Mouse (Mus musculus): ENCODE results near the gene Iqsec1.
"Not testable (repeated sequence)": the region's sequence is repeated elsewhere in the genome, so short reads cannot be mapped to it uniquely, and the experiment has no call there.

The Iqsec1 gene

DNA sequence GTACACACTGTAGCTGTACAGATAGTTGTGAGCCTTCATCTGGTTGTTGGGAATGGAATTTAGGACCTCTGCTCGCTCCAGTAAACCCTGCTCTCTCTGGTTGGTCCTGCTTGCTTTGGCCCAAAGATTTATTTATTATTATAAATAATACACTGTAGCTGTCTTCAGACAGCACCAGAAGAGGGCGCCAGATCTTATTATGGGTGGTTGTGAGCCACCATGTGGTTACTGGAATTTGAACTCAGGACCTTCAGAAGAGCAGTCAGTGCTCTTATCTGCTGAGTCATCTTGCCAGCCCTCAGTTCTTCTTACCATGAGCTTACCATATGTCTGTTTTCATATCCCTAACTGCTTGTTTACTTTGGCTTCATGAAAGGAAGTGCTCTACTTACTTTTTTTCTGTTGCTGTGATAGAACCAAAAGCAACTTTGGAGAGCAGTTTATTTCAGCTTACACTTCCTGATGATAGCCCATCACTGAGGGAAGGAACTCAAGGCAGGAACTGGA, 332.1 kb downstream of the Iqsec1 start:
- peak; percentile 52 for DNase-seq (ENCODE audit: low read depth, low spot score)
- not testable (repeated sequence) for H3K36me3 ChIP-seq (ENCODE audit: control insufficient read depth, insufficient read depth, low read length, poor library complexity, severe bottlenecking); H3K27me3 ChIP-seq (ENCODE audit: control insufficient read depth, insufficient read depth, low read length, poor library complexity, severe bottlenecking)

DNA sequence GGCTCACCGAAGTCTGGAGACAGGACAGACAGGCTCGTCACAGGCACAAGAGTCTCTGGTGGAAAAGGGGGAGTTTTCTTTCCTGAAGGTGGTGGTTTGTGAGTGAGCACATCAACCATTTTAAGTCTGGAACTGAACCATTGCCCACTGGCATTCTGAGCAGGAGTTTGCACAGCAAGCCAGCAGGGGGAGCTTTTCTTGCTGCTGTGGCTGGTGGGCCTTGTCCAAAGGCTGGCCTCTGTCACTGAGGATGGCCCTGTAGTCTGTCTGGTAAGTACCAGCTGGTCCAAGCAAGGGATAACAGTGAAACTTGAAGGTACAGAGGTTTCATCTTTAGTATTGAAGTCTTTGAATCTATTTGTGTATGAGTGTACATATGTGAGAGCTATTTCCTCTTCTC, 334.7 kb downstream of the Iqsec1 start:
- no peaks in the 10 kb centered on the region for H3K27me3 ChIP-seq (ENCODE audit: control insufficient read depth, insufficient read depth, low read length, poor library complexity, severe bottlenecking)
- peak; percentile 60 for DNase-seq (ENCODE audit: low read depth, low spot score)
- no peaks in the 10 kb centered on the region; the same call in 1 of the 2 replicates for H3K36me3 ChIP-seq (ENCODE audit: control insufficient read depth, insufficient read depth, low read length, poor library complexity, severe bottlenecking)

DNA sequence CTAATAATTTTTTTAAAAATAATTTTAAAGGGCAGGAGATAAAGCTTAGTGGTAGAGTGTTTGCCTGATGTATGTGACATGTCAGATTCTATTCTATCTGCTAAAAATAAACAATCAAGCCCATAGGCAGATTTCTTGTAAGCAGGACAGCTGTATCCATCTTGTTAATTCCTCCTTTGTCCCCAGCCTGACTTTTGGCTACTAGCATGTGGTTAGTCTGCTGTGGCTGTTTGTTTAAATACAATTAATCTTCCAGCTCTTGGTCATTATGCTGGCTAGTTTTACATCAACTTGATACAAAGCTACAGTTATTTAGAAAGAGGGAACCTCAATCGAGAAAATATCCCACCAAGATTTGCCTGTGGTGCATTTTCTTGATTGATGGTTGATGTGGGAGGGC, 337.9 kb downstream of the Iqsec1 start:
- DNase-seq (ENCODE audit: low read depth, low spot score), result no peak
- Histone ChIP-seq H3K27me3 (ENCODE audit: control insufficient read depth, insufficient read depth, low read length, poor library complexity, severe bottlenecking) (no peaks in the 10 kb centered on the region), H3K36me3 (ENCODE audit: control insufficient read depth, insufficient read depth, low read length, poor library complexity, severe bottlenecking) (no peaks in the 10 kb centered on the region)

DNA sequence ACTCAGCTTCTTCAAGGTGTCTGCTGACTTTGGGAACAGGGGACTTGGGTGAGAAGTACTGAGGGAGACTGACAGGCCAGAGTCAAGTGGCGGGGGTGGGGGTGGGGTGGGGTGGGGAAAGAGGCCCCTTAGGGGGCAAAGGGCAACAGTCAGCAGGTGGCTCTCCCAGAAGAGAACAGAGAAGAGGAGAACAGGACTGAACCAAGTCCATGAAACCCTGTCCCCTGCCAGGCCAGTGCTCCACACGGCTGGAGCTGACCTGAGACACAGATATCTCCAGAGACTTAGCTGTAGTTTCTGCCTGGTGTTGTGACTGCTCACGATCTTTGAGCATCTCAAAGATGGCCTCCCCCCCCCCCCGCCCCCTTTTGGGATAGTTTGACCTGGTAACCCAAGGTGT, 339.2 kb downstream of the Iqsec1 start:
- Histone ChIP-seq H3K36me3 (ENCODE audit: control insufficient read depth, insufficient read depth, low read length, poor library complexity, severe bottlenecking) (no peaks in the 10 kb centered on the region), H3K27me3 (ENCODE audit: control insufficient read depth, insufficient read depth, low read length, poor library complexity, severe bottlenecking) (no peaks in the 10 kb centered on the region)
- DNase-seq (ENCODE audit: low read depth, low spot score), result no peak

DNA sequence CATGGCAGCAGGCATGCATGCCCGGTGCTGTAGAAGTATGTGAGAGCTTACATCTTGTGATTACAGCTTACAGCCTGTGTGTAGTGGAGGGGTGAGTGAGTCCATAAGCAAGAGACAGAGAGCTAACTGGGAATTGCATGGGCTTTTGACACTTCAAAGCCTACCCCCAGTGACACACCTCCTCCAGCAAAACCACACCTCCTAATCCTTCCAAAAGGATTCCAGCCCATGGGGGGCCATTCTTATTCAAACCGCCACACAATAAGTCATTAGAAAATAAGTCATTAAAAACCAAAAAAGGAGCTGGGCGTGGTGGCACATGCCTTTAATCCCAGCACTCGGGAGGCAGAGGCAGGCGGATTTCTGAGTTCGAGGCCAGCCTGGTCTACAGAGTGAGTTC, 340.1 kb downstream of the Iqsec1 start:
- no peak for DNase-seq (ENCODE audit: low read depth, low spot score)
- Histone ChIP-seq H3K27me3 (ENCODE audit: control insufficient read depth, insufficient read depth, low read length, poor library complexity, severe bottlenecking) (no peaks in the 10 kb centered on the region), H3K36me3 (ENCODE audit: control insufficient read depth, insufficient read depth, low read length, poor library complexity, severe bottlenecking) (no peaks in the 10 kb centered on the region)

DNA sequence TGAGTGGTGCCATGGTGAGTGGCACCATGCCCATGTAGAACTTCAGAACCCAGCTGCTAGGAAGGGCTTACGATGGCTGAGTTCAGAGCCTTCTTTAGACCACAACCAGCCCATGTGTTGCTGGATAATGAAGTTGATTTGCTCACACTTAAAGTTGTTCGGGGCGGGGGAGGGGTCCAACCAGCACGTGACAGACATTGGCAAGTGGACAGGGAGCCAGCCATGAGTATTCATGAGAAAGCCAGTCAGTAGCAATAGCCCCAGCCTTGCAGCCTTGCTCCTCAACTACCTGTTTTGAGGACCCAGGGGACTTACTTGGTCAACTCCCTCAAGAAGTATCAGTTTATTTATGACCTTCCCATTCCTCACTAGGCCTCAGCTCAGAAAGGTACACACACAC, 343.5 kb downstream of the Iqsec1 start:
- no peak for DNase-seq (ENCODE audit: low read depth, low spot score)
- Histone ChIP-seq H3K27me3 (ENCODE audit: control insufficient read depth, insufficient read depth, low read length, poor library complexity, severe bottlenecking) (no peaks in the 10 kb centered on the region), H3K36me3 (ENCODE audit: control insufficient read depth, insufficient read depth, low read length, poor library complexity, severe bottlenecking) (no peaks in the 10 kb centered on the region)

DNA sequence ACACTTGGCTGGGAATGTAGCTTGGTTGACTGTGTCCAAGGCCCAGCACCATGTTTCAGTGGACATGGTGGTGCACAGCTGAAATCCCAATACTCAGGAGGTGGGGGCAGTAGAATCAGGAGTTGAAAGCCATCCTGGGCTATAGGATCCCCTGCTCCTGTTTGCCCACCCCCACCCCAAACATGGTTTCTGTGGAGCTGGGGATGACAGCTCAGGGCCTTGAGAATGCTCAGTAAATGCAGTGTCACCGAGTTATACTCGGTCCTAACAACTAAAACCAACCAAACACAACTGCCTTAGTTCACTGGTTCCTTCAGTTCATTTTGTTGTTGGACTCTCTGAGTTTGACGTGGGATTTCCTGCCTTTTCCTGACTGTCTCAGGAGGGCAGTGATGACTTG, 345.4 kb downstream of the Iqsec1 start:
- no peak for DNase-seq (ENCODE audit: low read depth, low spot score)
- H3K36me3 ChIP-seq (ENCODE audit: control insufficient read depth, insufficient read depth, low read length, poor library complexity, severe bottlenecking), result no peaks in the 10 kb centered on the region

DNA sequence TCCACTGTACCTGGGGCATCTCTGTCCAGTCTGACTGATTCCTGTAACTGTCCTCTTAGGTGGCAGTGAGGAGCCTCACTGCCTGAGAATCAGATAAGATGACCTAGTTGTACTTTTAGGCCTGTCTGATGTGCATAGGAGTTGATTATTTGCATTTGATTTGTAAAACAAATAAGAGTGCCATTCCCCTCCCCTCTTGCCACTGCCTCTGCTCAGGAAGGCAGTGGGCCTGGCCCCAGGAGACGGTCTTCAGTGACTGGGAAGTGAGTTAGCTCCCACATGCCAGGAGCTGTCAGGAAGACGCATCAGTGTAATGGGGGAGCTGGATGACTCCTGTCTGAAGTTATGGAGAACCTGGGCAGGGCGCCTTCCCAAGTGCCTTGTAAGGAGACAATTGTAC, 352.9 kb downstream of the Iqsec1 start:
- no peak for DNase-seq (ENCODE audit: low read depth, low spot score)
- Histone ChIP-seq H3K27me3 (ENCODE audit: control insufficient read depth, insufficient read depth, low read length, poor library complexity, severe bottlenecking) (no peaks in the 10 kb centered on the region), H3K36me3 (ENCODE audit: control insufficient read depth, insufficient read depth, low read length, poor library complexity, severe bottlenecking) (no peaks in the 10 kb centered on the region)

More for the DNA sequence above, 345.4 kb downstream of the Iqsec1 start:
- H3K27me3 ChIP-seq (ENCODE audit: control insufficient read depth, insufficient read depth, low read length, poor library complexity, severe bottlenecking), result no peaks in the 10 kb centered on the region

DNA sequence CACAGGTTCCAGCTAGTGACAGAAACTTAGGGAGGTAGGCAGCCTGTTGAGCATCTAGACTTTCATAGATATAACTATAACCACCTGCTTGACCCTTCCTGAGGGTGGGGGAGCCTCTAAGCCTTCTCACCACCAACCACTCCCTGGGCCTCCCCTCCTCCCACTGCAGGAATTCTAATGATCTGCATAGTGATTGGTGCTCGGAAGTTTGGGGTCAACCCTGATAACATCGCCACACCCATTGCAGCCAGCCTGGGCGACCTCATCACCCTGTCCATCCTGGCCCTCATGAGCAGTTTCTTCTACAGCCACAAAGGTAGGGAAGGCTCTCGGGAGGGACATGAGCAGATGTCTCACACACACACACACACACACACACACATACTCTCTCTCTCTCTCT, 353.4 kb downstream of the Iqsec1 start:
- H3K27me3 ChIP-seq (ENCODE audit: control insufficient read depth, insufficient read depth, low read length, poor library complexity, severe bottlenecking), result no peaks in the 10 kb centered on the region
- no peak for DNase-seq (ENCODE audit: low read depth, low spot score)
- no peaks in the 10 kb centered on the region for H3K36me3 ChIP-seq (ENCODE audit: control insufficient read depth, insufficient read depth, low read length, poor library complexity, severe bottlenecking)

DNA sequence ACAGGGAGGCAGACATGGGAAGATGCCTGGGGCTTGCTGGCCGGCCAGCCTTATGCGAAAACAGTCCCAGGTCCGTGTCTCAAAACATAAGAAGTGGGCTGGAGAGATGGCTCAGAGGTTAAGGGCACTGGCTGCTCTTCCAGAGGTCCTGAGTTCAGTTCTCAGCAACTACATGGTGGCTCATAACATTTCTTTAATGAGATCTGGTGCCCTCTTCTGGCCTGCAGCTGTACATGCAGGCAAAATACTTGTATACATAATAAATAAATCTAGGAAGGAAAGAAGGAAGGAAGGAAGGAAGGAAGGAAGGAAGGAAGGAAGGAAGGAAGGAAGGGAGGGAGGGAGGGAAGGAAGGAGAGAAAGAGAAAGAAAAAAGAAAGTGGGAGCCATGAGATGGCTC, 356.0 kb downstream of the Iqsec1 start:
- not testable (repeated sequence) for H3K36me3 ChIP-seq (ENCODE audit: control insufficient read depth, insufficient read depth, low read length, poor library complexity, severe bottlenecking); H3K27me3 ChIP-seq (ENCODE audit: control insufficient read depth, insufficient read depth, low read length, poor library complexity, severe bottlenecking); DNase-seq (ENCODE audit: low read depth, low spot score)

DNA sequence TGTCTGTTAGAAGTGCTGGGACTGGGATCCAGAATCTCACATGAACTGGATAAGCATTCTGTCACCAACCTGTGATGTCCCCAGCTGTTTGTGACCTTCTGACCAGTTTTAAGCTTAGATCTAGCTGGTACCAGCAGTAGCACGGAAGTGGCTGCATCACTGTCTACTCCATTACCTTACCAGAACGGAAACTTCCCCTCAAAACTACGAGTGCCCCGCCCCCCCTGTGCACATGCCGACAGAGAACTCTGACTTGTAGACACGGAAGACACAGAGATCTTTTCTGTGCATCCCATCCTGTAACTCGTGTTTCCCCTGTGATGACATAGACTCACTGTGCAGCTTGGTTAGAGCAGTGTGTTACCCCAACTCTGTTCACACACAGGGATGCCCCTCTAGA, 358.1 kb downstream of the Iqsec1 start:
- Histone ChIP-seq H3K36me3 (ENCODE audit: control insufficient read depth, insufficient read depth, low read length, poor library complexity, severe bottlenecking) (no peaks in the 10 kb centered on the region), H3K27me3 (ENCODE audit: control insufficient read depth, insufficient read depth, low read length, poor library complexity, severe bottlenecking) (no peaks in the 10 kb centered on the region)
- peak; percentile 42 for DNase-seq (ENCODE audit: low read depth, low spot score)

DNA sequence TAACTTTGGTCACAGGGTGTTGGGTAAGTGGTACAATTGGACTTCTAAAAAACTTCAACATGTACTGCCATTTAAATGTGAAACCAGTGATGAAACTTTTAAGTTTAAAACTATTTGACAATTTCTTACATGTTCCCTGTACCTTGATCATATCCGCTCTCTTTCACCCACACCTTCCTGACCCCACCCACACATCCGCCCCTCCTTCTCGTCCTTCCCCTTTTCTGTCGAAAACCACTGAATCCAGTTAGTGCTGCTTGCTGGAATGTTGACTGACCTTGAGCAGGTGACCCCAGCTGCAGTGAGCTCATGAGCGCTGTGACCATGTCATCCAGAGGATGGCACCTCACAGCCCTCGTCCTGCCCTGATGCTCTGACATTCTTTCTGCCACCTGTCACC, 359.0 kb downstream of the Iqsec1 start:
- H3K27me3 ChIP-seq (ENCODE audit: control insufficient read depth, insufficient read depth, low read length, poor library complexity, severe bottlenecking), result no peaks in the 10 kb centered on the region
- DNase-seq (ENCODE audit: low read depth, low spot score), result peak; percentile 55

DNA sequence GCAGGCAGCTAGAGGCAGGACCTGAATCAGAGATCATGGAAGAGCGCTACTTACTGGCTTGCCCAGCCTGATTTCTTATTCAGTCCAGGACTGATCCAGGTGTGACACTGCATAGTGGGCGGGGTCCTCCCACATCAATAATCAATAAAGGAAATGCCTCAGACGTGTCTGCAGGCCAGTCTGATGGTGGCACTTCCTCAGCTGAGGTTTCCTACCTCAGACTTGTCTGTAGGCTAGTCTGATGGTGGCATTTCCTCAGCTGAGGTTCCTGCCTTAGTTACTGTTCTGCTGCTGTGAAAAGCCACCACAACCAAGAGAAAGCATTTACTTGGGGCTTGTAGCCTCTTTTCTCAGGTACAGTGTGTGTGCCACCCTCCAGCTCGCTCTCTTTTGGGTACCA, 360.9 kb downstream of the Iqsec1 start:
- DNase-seq (ENCODE audit: low read depth, low spot score), result peak; percentile 17

More for the DNA sequence above, 359.0 kb downstream of the Iqsec1 start:
- H3K36me3 ChIP-seq (ENCODE audit: control insufficient read depth, insufficient read depth, low read length, poor library complexity, severe bottlenecking), result no peaks in the 10 kb centered on the region

DNA sequence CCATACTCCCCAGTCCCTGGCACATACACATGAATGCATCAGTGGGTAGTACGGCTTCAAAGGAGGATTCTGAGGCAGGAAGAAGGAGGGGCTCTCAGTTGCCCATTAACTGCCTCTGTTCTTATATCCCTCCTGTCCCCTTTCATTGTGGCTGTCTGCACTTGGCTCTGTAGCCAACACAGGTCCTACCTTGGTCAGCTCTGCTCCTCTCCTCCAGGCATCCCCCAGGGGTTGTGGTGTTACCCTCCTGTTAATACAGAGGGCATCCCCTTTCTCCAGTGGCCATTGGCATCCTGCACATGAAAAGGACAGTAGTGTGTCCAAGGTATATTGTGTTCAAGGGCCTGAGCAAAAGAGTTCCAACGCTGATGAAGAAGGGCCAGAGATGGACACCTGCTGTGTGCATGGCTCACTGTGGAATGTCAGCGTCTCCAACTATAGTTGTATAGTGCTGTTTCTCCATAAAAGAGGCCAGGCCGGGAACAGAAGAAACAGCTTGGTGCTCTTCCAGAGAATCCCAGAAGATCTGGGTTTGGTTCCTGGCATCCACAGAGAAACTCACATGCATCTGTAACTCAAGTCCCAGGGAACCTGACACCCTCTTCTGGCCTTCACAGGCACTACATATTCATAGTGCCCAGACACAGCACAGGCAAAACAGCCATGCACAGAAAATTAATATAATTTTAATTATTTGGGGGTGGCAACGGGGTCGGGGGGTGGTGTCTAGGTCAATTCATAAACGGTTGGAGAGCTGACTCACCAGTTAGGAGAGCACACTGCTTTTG, 363.1 kb downstream of the Iqsec1 start:
- Histone ChIP-seq H3K36me3 (ENCODE audit: control insufficient read depth, insufficient read depth, low read length, poor library complexity, severe bottlenecking) (no peaks in the 10 kb centered on the region), H3K27me3 (ENCODE audit: control insufficient read depth, insufficient read depth, low read length, poor library complexity, severe bottlenecking) (no peaks in the 10 kb centered on the region)
- no peak for DNase-seq (ENCODE audit: low read depth, low spot score)

More for the DNA sequence above, 360.9 kb downstream of the Iqsec1 start:
- no peaks in the 10 kb centered on the region for H3K36me3 ChIP-seq (ENCODE audit: control insufficient read depth, insufficient read depth, low read length, poor library complexity, severe bottlenecking)
- no peaks in the 10 kb centered on the region for H3K27me3 ChIP-seq (ENCODE audit: control insufficient read depth, insufficient read depth, low read length, poor library complexity, severe bottlenecking)

DNA sequence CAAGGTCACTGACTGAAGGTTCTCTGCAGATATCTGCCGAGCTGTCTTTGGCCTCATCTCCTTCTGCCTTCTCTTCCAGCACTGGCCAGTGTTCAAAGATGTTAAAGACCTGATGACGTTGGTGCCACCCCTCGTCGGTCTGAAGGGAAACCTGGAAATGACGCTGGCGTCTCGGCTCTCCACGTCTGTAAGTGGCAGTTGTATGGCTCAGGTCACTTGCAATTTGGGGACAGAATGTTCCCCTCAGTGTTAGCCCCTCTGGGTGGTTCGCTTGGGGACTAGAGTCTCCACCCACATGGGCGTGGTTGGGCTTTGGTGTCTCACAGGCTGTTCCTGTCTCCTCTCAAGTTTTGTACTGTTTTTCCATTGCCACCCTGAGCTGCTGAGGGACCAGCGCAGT, 363.8 kb downstream of the Iqsec1 start:
- no peak for DNase-seq (ENCODE audit: low read depth, low spot score)
- Histone ChIP-seq H3K36me3 (ENCODE audit: control insufficient read depth, insufficient read depth, low read length, poor library complexity, severe bottlenecking) (no peaks in the 10 kb centered on the region), H3K27me3 (ENCODE audit: control insufficient read depth, insufficient read depth, low read length, poor library complexity, severe bottlenecking) (no peaks in the 10 kb centered on the region)

DNA sequence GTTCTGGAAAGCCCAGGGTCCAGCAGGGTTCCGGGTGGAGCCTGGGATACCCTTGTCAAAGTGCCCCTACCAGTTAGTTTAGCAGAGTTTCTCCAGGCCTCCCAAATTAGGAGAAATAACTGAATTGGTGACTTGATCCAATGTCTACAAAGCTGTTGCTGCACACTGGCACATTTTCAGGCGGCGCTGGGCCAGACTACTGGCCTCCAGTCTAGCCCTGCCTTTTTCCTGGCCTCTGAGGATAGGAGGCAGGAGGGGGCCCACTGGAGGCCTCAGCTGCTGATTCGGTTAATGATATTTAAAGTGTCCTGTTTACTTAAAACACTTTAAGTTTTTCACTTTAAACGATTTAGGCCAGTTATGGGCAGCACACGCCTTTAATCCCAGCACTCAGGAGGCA, 364.3 kb downstream of the Iqsec1 start:
- no peak for DNase-seq (ENCODE audit: low read depth, low spot score)
- no peaks in the 10 kb centered on the region for H3K36me3 ChIP-seq (ENCODE audit: control insufficient read depth, insufficient read depth, low read length, poor library complexity, severe bottlenecking)
- H3K27me3 ChIP-seq (ENCODE audit: control insufficient read depth, insufficient read depth, low read length, poor library complexity, severe bottlenecking), result no peaks in the 10 kb centered on the region

Data from splenic B cell, adult 2 months (primary cell).